Mouse (Mus musculus) embryonic fibroblast, embryonic 13.5 days (primary cell): Measurements from ENCODE around the gene Gm9913. TPM values are rescaled to one million over a fixed set of nuclear protein-coding genes. Genes with fewer than 3 reads are reported as not detected.

Source experiments
- H3K27ac ChIP-seq: 2 replicates; pipeline ENCODE4 v1.5.1; 2012; ENCODE audit warnings: low read length, control low read depth, inconsistent platforms; ENCODE audit not compliant: insufficient read depth
- H3K4me1 ChIP-seq: 2 replicates; pipeline ENCODE4 v1.6.1; 2011; ENCODE audit warnings: low read length; ENCODE audit not compliant: control insufficient read depth, insufficient read depth
- H3K4me3 ChIP-seq: 2 replicates; pipeline ENCODE4 v1.5.1; 2011; ENCODE audit warnings: mild to moderate bottlenecking, control low read depth, low read length; ENCODE audit not compliant: insufficient read depth
- CTCF ChIP-seq: IDR thresholded peaks from 2 replicates; pipeline ENCODE4 v1.5.1; 2011; ENCODE audit warnings: mild to moderate bottlenecking, control low read depth, low read length, moderate library complexity, borderline replicate concordance; ENCODE audit not compliant: insufficient read depth
- POLR2A ChIP-seq: IDR thresholded peaks from 2 replicates; pipeline ENCODE4 v1.6.1; 2011; ENCODE audit warnings: low read depth, mild to moderate bottlenecking, control low read depth, low read length, moderate library complexity
- polyA plus RNA-seq: library from polyadenylated mRNA; stranded (reverse); fragments of >200 nt; gene quantifications from 2 replicates; pipeline ENCODE4 v1.2.4, GENCODE M21; 2011; ENCODE audit warnings: low read depth; ENCODE audit not compliant: missing spikeins, insufficient read length

The Gm9913 gene
- 1.3 and 1.4 TPM in 2 replicates for polyA plus RNA-seq

GRCm38 (mm10) chr2:125505006-125505745, at the start of gene Gm9913:
Gene Gm9913 (plus strand): TSS chr2:125505089.
- TF ChIP-seq POLR2A (0 out of 2 replicates have a peak, but pooled peaks have one; percentile 17), CTCF (no peak)
- Histone ChIP-seq H3K4me1 (peaks cover 4% of the 10 kb centered on the region), H3K4me3 (peak within 1 kb of the TSS; percentile 87), H3K27ac (peak within 1 kb of the TSS; percentile 66)

DNA sequence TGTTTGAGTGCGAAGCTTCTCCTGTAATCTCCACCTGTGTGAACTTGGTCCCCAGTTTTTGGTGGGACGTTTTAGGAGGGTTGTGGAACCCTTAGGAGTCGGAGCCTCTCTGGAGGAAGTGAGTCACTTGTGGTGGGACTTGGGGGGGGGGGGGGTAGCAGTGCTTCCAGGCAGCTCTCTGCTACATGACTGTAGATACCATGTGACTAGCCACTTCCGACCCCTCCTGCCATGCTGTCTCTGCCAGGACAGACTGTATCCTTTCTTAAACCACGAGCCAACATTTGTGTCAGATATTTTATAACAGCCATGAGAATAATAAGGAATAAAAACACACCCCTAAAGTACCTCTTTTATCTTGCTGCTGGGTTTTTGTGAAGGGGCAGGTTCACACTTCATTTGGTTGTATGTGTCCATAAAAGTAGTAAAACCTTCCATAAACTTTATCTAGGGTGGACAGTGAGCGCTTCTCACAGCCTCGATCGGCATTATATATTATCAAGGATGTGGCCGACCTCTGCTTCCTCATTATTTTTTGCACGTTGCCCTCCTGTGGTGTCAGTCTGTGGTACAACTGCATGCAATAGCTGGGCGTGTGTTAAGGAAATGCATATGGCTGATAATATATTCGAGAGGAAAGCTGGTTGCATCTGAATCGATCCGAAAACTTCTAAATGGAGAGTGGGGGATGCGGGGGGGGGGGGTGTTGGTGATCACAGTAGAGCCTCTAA, 48.7 kb upstream of the Gm9913 start:
- TF ChIP-seq POLR2A (no peak), CTCF (peak; percentile 2; the same call in 1 of the 2 replicates)
- Histone ChIP-seq H3K4me3 (no peak overlapping the region), H3K4me1 (peaks cover 10% of the 10 kb centered on the region), H3K27ac (no peak overlapping the region)

- Histone ChIP-seq H3K4me3 (no peak overlapping the region), H3K4me1 (peaks cover 3% of the 10 kb centered on the region; the same call in 1 of the 2 replicates), H3K27ac (no peak overlapping the region)
- TF ChIP-seq POLR2A, result no peak
- TF ChIP-seq CTCF, result no peak
Measured at GRCm38 (mm10) chr2:125459087-125459486, 45.8 kb upstream of the Gm9913 start.

- Histone ChIP-seq H3K4me3 (no peak overlapping the region), H3K27ac (no peak overlapping the region), H3K4me1 (no peaks in the 10 kb centered on the region)
- no peak for TF ChIP-seq POLR2A
- TF ChIP-seq CTCF, result no peak
Measured at GRCm38 (mm10) chr2:125464036-125464435, 40.9 kb upstream of the Gm9913 start.

- Histone ChIP-seq H3K27ac (peak overlapping the region; percentile 67), H3K4me3 (no peak overlapping the region), H3K4me1 (peaks cover 34% of the 10 kb centered on the region)
- no peak for TF ChIP-seq POLR2A
- TF ChIP-seq CTCF, result no peak
Measured at GRCm38 (mm10) chr2:125470553-125471295, 34.2 kb upstream of the Gm9913 start.

DNA sequence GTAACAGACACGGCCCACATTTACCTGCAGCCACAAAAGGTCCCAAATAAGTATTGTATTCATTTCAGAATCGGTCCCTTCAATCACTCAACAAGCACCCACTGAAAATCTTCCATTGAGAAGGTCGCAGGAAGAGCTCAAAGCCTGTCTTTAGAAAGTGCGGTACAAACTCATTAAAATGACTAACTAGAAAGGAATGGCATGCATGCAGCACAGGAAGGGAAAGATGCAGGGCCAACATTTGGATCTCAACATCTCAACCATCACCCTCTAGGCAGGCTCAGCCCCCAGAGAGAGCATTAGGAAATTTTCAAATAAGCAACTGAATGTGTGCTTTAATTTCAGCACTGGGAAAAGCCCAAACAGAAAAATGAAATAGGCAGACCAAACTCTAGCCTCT, 33.2 kb upstream of the Gm9913 start:
- peak overlapping the region; percentile 67 for H3K27ac ChIP-seq
- peaks cover 34% of the 10 kb centered on the region for H3K4me1 ChIP-seq
- no peak overlapping the region for H3K4me3 ChIP-seq
- TF ChIP-seq POLR2A, result no peak

DNA sequence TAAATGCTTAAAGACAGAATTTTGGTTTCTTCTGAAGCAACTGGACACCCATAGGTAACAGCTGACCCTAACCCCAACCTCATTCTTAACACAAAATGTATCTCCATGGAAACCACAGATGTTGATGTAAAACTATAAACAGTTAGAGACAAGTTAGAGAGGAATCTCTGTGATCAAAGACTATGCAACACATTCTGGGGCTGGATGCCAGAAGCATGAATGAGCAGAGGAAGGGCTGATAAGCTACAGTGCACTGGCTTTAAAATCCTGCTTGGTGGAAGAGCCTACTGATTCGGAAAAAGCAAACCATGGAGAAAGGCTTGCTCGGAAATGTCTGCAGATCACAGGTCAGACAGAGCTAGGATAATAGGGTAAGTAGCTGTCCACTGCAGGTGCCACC, 31.7 kb upstream of the Gm9913 start:
- TF ChIP-seq POLR2A (no peak), CTCF (no peak)
- no peak overlapping the region for H3K4me3 ChIP-seq
- peaks cover 34% of the 10 kb centered on the region for H3K4me1 ChIP-seq
- H3K27ac ChIP-seq, result peak overlapping the region; percentile 67; the same call in 1 of the 2 replicates

DNA sequence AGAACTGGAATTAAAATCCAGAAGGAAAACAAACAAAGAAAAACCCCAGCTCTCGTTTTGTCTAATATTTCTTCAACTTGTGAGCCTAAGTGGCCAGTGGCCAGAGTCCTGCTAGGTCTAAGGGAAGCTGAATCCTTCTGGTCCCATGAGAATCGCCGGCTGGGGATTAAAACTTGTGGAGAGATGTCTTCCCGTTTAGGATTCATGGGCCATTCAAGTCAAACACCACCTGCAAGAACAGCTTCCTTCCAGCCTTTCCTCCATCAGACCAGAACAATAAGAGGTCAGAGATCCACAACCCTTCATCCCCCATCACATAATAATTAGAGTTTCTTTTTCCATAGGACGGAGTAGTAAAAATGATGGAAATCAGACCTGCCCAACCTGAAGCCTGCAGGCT, 30.2 kb upstream of the Gm9913 start:
- no peak overlapping the region for H3K27ac ChIP-seq
- H3K4me3 ChIP-seq, result no peak overlapping the region
- no peak for TF ChIP-seq CTCF
- no peak for TF ChIP-seq POLR2A
- peaks cover 30% of the 10 kb centered on the region for H3K4me1 ChIP-seq

DNA sequence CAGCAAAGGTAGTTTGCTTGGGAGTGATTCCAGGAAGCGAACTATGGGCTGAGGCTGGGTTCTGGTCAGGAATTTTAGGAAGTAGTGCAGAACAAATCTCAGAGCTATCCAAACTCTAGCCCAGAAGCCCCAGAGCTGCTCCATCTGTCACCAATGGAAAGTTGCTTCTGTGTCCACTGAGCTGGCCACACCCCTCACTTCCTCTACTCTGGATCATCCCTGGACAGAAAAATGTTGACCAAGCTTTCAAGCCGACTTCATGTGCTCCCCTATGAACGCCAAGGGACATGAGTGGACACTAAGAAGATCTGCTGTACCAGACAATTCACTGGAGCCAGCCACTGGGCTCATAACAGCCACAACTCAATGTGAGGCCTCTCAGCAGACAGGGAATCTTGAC, 28.7 kb upstream of the Gm9913 start:
- H3K4me1 ChIP-seq, result peaks cover 32% of the 10 kb centered on the region
- H3K4me3 ChIP-seq, result no peak overlapping the region
- no peak overlapping the region for H3K27ac ChIP-seq
- no peak for TF ChIP-seq CTCF
- no peak for TF ChIP-seq POLR2A

DNA sequence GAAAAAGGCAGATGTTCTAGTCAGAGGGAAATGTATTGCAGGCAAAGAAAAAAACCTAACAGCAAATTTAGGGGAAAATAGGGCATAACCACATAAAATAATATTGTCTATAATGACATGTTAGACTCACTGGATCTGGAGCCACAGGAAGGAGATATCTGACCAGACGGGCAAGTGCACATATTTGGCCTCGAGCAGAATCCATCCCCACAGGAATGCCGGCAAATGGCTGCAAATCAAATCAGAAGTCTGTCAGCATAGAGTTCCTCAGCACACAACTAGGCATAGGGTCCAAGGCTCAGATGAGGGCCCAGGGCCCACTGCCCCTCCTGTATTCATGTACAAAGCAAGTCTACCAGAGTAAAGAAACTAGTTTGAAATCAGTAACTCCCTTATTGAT, 27.5 kb upstream of the Gm9913 start:
- H3K4me1 ChIP-seq, result peaks cover 24% of the 10 kb centered on the region
- H3K27ac ChIP-seq, result no peak overlapping the region
- H3K4me3 ChIP-seq, result no peak overlapping the region
- TF ChIP-seq CTCF (no peak), POLR2A (no peak)
